Mouse (Mus musculus) lung, postnatal 0 days (tissue): ENCODE measurements around the gene Slc35g1.

ENCODE experiments used
- CTCF ChIP-seq: IDR thresholded peaks from 2 replicates; pipeline ENCODE4 v1.5.1; 2016; ENCODE audit warnings: antibody characterized with exemption, mild to moderate bottlenecking
- EP300 ChIP-seq: IDR thresholded peaks from 2 replicates; pipeline ENCODE4 v1.6.1; 2016; ENCODE audit warnings: antibody characterized with exemption, mild to moderate bottlenecking, control low read depth

- TF ChIP-seq CTCF (no peak), EP300 (no peak)
Measured at GRCm38 (mm10) chr19:38445758-38446157, 50.0 kb downstream of the Slc35g1 start.
